Mouse (Mus musculus) skeletal muscle tissue, postnatal 0 days (tissue): ENCODE measurements around the gene Rbmx2. TPM values are rescaled to one million over a fixed set of nuclear protein-coding genes. Genes with fewer than 3 reads are reported as not detected.

Experiments
- polyA plus RNA-seq: library from polyadenylated mRNA; unstranded; fragments of >200 nt; fragmentation: Nextera tagmentation; extraction: Ambion mirVana; gene quantifications from 2 replicates; pipeline ENCODE4 v1.2.1, GENCODE M21; 2015

Rbmx2 gene
- 7.0 and 7.2 TPM in 2 replicates for polyA plus RNA-seq

GRCm38 (mm10) chrX:48694864-48695371 is at the start of gene Rbmx2:
Gene Rbmx2, plus strand, starts transcription at chrX:48695004.

GRCm38 (mm10) chrX:48674171-48674570 is 20.6 kb upstream of the Rbmx2 start, which contains the start of gene Gpr119:
Gene Gpr119, minus strand, starts transcription at chrX:48674478.

Other genes with a start within 250 kb of the Rbmx2 start
- 3.1 and 3.3 TPM in 2 replicates for gene Elf4, start 231.9 kb upstream of the Rbmx2 start, polyA plus RNA-seq
- 60.4 and 64.0 TPM in 2 replicates for gene Aifm1, start 181.4 kb upstream of the Rbmx2 start, polyA plus RNA-seq
- 1.5 and 1.7 TPM in 2 replicates for gene Rab33a, start 175.7 kb upstream of the Rbmx2 start, polyA plus RNA-seq
- gene Zfp280c, start 100.5 kb upstream of the Rbmx2 start, polyA plus RNA-seq, result 3.6 and 4.1 TPM in 2 replicates
- 4.3 and 5.3 TPM in 2 replicates for gene Slc25a14, start 71.6 kb upstream of the Rbmx2 start, polyA plus RNA-seq
- gene Gpr119, start 20.5 kb upstream of the Rbmx2 start, polyA plus RNA-seq, result not detected in 2 replicates
- not detected in 2 replicates for gene Gm595, start 182.7 kb downstream of the Rbmx2 start, polyA plus RNA-seq